Mouse (Mus musculus) monocyte, adult 5-6 weeks (primary cell): ENCODE results near the gene Scyl1. TPM values are rescaled to one million over a fixed set of nuclear protein-coding genes. Genes with fewer than 3 reads are reported as not detected.
A peak's percentile ranks its signal among the peaks of the same experiment; 100 is the strongest.
"Not testable (repeated sequence)": the region's sequence is repeated elsewhere in the genome, so short reads cannot be mapped to it uniquely, and the experiment has no call there.

Source experiments
- ATAC-seq: fragments of 153-309, 156-312 bp; replicated peaks from 2 replicates; pipeline ENCODE4 v1.8.0; 2017; ENCODE audit warnings: mild to moderate bottlenecking; ENCODE audit not compliant: low TSS enrichment, insufficient number of reproducible peaks, severe bottlenecking, poor library complexity, low FRiP score
- total RNA-seq: library from RNA; stranded (forward); fragments of 200-1000, 200-491, 200-594 nt; gene quantifications from 3 replicates; pipeline ENCODE4 v1.2.3, GENCODE M21; 2017

Gene Scyl1
- total RNA-seq, 1 experiment from 2014 or later = 37.3 TPM

GRCm38 (mm10) chr19:5793917-5794770 lies 22.9 kb upstream of the Scyl1 start:
- not testable (repeated sequence) for ATAC-seq

GRCm38 (mm10) chr19:5793116-5793515 lies 21.9 kb upstream of the Scyl1 start:
- ATAC-seq = peak; percentile 78

GRCm38 (mm10) chr19:5791329-5791728 lies 20.1 kb upstream of the Scyl1 start:
- no peak for ATAC-seq

- ATAC-seq = no peak
Observed at GRCm38 (mm10) chr19:5789066-5789465, 17.8 kb upstream of the Scyl1 start.

- no peak for ATAC-seq
Observed at GRCm38 (mm10) chr19:5788620-5789019, 17.4 kb upstream of the Scyl1 start.

GRCm38 (mm10) chr19:5787920-5788319 lies 16.7 kb upstream of the Scyl1 start:
- no peak for ATAC-seq

GRCm38 (mm10) chr19:5787128-5787635 lies 16.0 kb upstream of the Scyl1 start:
- peak; percentile 77 for ATAC-seq

- peak; percentile 79 for ATAC-seq
Observed at GRCm38 (mm10) chr19:5786441-5787114, 15.4 kb upstream of the Scyl1 start.

- no peak for ATAC-seq
Observed at GRCm38 (mm10) chr19:5784958-5785577, 13.8 kb upstream of the Scyl1 start.

- peak; percentile 19; the same call in 1 of the 2 replicates for ATAC-seq
Observed at GRCm38 (mm10) chr19:5782121-5782520, 10.9 kb upstream of the Scyl1 start.

GRCm38 (mm10) chr19:5781532-5781931 lies 10.3 kb upstream of the Scyl1 start:
- ATAC-seq = no peak

- no peak for ATAC-seq
Observed at GRCm38 (mm10) chr19:5780203-5780602, 9.0 kb upstream of the Scyl1 start.

- ATAC-seq = no peak
Observed at GRCm38 (mm10) chr19:5778312-5778711, 7.1 kb upstream of the Scyl1 start.

- no peak for ATAC-seq
Observed at GRCm38 (mm10) chr19:5777387-5778032, 6.3 kb upstream of the Scyl1 start.

GRCm38 (mm10) chr19:5770311-5770710 lies 908 bp downstream of the Scyl1 start:
- ATAC-seq = no peak

- no peak for ATAC-seq
Observed at GRCm38 (mm10) chr19:5767271-5767670, 3.9 kb downstream of the Scyl1 start.

GRCm38 (mm10) chr19:5763163-5763562 lies 8.1 kb downstream of the Scyl1 start:
- ATAC-seq = no peak

GRCm38 (mm10) chr19:5758878-5759403 lies 12.3 kb downstream of the Scyl1 start:
- ATAC-seq = no peak
